Mouse (Mus musculus): ENCODE measurements around the gene Defb46.

Defb46 gene

DNA sequence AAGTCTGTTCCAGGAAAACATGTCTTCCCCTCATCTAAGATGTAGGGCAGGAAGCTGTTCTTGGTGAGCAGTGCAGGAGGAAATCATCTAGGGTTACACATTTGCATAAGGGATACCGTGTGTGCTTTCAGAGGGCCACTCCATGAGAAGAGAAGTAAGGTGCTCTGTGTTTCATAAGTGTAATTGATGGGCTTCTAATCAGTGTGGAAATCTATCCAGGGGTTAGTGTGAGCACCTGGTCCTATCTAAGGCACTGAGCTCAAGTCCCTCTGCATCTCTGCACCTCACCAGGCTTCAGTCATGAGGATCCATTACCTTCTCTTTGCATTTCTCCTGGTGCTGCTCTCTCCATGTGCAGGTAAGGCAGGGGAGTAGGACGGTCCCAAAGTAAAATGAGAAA is at the start of gene Defb46:
Gene Defb46 (plus strand): TSS at position 301 of the 400 bp plus-strand sequence.
- no peak for DNase-seq (ENCODE audit: low spot score)

DNA sequence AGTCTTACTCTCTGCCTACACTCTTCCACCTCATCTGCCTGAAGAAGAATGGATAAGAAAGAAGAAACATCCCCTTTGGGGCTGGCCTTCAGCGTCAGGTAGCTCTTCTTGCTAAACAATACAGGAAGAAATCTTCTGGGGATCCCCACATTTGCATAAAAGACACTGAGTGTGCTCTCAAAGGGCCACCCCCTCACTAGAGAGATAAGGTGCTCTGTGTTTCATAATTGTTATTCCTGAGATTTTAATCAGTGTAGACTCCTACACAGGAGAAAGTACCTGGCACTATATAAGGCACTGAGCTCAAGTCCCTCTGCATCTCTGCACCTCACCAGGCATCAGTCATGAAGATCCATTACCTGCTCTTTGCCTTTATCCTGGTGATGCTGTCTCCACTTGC is 14.6 kb upstream of the Defb46 start, which contains the start of gene Defb6:
Gene Defb6 (plus strand): TSS at position 318 of the 400 bp plus-strand sequence.
- DNase-seq (ENCODE audit: low spot score): no peak

DNA sequence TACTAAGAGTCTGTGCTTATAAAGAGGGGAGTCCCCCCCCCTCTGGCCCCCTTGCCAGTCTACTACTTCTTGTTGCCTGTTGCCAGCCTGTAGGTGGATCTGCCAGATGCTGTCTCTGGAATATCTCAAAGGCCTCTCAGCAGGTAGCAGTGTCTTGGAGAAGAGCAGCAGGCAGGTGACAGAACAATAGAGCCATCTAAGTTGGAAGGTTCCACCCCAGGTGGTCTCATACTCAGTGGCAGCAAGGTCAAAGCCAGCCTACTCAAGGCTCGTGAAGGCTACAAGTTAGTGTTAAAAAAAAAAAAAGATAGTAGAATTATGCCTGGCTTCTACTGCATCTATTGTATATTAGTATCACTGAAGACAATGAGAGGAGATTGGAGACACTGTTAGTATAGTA is 1.6 kb upstream of the Defb46 start:
- DNase-seq (ENCODE audit: low spot score): no peak

DNA sequence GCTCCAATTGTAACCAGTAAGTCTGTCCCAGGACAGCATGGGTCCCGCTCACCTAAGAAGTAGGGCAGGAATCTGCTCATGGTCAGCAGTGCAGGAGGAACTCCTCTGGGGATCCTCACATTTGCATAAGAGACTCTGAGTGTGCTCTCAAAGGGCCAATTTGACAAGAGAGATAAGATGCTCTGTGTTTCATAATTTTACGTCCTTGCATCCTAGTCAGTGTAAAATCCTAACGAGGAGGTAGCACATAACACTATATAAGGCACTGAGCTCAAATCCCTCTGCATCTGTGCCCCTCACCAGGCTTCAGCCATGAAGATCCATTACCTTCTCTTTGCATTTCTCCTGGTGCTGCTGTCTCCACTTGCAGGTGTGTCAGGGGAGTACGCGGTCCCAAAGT is 7.6 kb downstream of the Defb46 start, which contains the start of gene Defb5:
Gene Defb5 (plus strand): TSS at position 301 of the 400 bp plus-strand sequence.
- DNase-seq (ENCODE audit: low spot score): no peak

DNA sequence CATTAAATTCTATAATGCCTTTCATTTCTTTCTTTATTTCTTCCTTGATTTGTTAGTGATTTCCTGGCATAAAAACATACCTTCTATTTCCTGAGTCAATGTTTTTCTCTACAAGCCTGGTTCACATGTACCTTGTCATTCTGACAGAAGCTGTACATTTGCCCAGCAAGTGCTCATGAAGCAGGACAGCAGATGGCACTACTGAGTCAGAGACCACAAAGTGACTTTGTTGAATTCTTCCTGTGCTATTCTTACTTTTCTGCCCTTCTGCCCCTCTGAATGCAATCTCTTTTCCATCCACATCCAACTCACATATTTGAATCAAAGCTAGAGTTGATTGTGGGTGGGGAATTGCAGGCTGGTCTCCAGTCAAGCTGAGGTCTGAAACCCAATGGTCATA is 18.4 kb downstream of the Defb46 start:
- no peak for DNase-seq (ENCODE audit: low spot score)

DNA sequence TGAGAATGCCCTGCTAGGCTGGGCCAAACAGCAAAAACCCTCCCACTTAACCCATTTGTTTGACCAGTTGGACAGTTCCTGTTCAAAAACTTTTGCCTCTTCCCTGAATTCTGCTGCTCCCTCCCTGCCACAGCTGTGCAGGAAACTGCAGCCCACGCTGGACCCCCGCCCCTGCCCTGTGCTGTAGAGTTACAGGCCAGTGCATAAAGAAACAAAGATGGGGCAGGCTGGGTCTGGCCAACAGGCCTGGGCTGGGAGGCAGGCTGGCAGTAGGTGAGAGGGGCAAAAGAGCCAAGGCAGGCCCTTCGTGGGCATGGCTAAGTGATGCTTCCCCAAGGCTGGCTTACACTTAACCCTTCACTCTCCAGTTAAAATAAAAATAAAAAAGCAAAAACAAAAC is 20.0 kb downstream of the Defb46 start:
- DNase-seq (ENCODE audit: low spot score): no peak

All from T-cell, adult 2 months (primary cell).